Mouse (Mus musculus) heart, postnatal 0 days (tissue): Measurements from ENCODE around the gene Tmem17. TPM values are rescaled to one million over a fixed set of nuclear protein-coding genes. Genes with fewer than 3 reads are reported as not detected.

Experiments
- ATAC-seq: fragments of 200-750 bp; cut with Nextera tagmentation; 2 replicates; pipeline ENCODE4 v1.8.0; 2017; ENCODE audit warnings: low read depth, moderate number of reproducible peaks, moderate library complexity; ENCODE audit not compliant: insufficient read depth
- DNase-seq: peaks from one replicate; pipeline ENCODE4 v3.0.0-alpha.2; 2016; ENCODE audit warnings: low spot score
- H3K27ac ChIP-seq: fragments of 300-500 bp; sonication (generic); 2 replicates; pipeline ENCODE4 v1.5.1; 2014; ENCODE audit warnings: low read depth, mild to moderate bottlenecking
- H3K27me3 ChIP-seq: fragments of 300-500 bp; sonication (generic); 2 replicates; pipeline ENCODE4 v1.6.1; 2014; ENCODE audit warnings: low read length, mixed read lengths; ENCODE audit not compliant: control insufficient read depth, insufficient read depth
- H3K36me3 ChIP-seq: fragments of 300-500 bp; sonication (generic); replicated peaks from 2 replicates; pipeline ENCODE4 v1.6.1; 2014; ENCODE audit warnings: low read length, mixed read lengths; ENCODE audit not compliant: control insufficient read depth, insufficient read depth
- H3K4me1 ChIP-seq: fragments of 300-500 bp; sonication (generic); 2 replicates; pipeline ENCODE4 v1.6.1; 2014; ENCODE audit warnings: antibody characterized with exemption; ENCODE audit not compliant: control insufficient read depth, insufficient read depth
- H3K4me2 ChIP-seq: fragments of 300-500 bp; sonication (generic); 2 replicates; pipeline ENCODE4 v1.6.1; 2014; ENCODE audit warnings: low read depth, mild to moderate bottlenecking, low read length, moderate library complexity
- H3K4me3 ChIP-seq: fragments of 300-500 bp; sonication (generic); 2 replicates; pipeline ENCODE4 v1.5.1; 2014; ENCODE audit warnings: low read depth, low read length
- H3K9ac ChIP-seq: fragments of 300-500 bp; sonication (generic); replicated peaks from 2 replicates; pipeline ENCODE4 v1.6.1; 2014; ENCODE audit warnings: low read depth, low read length, mixed read lengths
- H3K9me3 ChIP-seq: fragments of 300-500 bp; sonication (generic); replicated peaks from 2 replicates; pipeline ENCODE4 v1.6.1; 2016; ENCODE audit warnings: low read length; ENCODE audit not compliant: control insufficient read depth
- CTCF ChIP-seq: IDR thresholded peaks from 2 replicates; pipeline ENCODE4 v1.5.1; 2016; ENCODE audit warnings: antibody characterized with exemption, control low read depth, low read depth
- EP300 ChIP-seq: IDR thresholded peaks from 2 replicates; pipeline ENCODE4 v1.6.1; 2016; ENCODE audit warnings: antibody characterized with exemption, low read depth
- WGBS: fragments of 180-500 bp; shearing (Covaris S2); extraction: QIAGEN DNeasy Blood & Tissue Kit; methylation state at CpG from one replicate; pipeline ENCODE4 v1.1.7; 2014; 5-methylcytosine and 5-hydroxymethylcytosine counted together
- polyA plus RNA-seq: library from polyadenylated mRNA; unstranded; fragments of >200 nt; fragmentation: Nextera tagmentation; extraction: Ambion mirVana; gene quantifications from 2 replicates; pipeline ENCODE4 v1.2.1, GENCODE M21; 2015
- total RNA-seq: library from RNA; depleted of rRNA; stranded (reverse); fragments of >200 nt; gene quantifications from 2 replicates; pipeline ENCODE4 v1.2.3, GENCODE M21; 2014; ENCODE audit warnings: low replicate concordance; rRNA removed

The Tmem17 gene
- 9.4 and 19.0 TPM in 2 replicates for total RNA-seq
- 9.4 and 10.0 TPM in 2 replicates for polyA plus RNA-seq

DNA sequence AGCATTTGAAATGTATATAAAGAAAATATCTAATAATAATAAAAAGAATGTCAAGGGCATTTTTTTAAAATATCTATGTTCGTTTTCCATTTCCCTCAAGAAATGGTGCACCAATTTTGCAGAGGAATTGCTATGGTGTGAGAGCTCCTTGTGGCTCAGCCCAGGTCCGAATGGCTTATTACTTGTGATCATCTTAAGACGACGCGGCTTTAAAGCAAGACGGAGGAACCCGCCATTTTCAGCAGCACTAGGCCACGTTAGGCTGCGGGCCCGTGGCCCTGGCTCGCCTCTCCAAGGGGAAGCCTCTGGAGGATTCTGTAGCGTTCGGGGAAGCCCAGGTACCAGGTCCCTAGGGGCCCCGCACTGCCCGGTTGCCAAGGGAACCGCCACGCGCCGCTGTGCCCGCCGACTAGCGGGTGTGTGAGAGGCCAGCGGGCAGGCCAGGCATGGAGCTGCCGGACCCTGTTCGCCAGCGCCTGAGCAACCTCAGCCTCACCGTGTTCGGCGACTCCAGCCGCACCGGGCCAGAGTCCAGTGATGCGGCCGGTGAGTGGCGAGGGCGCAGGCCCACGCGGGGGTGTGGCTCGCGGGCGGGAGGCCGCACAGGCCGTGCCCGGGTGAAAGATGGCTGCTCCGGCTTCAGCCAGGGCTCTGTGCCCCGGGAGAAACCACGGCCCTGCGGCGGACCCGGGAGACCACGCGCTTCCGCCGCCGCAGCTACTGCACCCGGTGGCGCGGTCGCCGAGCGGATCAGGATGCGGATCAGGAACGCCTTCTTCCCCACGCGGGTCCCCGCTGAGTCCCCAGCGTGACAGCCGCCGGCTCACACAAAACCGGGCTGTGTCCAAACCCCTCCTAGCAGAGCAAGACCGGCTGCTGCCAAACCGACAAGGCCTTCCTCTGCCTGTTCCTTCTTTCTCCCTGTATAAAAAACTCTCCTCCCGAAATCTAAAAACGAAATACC, at the start of gene Tmem17:
TSS of gene Tmem17 (plus strand) at position 51 of the 964 bp plus-strand sequence.
- Histone ChIP-seq H3K27me3 (no peaks in the 10 kb centered on the region), H3K9ac (peak within 1 kb of the TSS; percentile 90), H3K36me3 (no peaks in the 10 kb centered on the region), H3K4me3 (peak within 1 kb of the TSS; percentile 93), H3K27ac (peak within 1 kb of the TSS; percentile 93), H3K4me1 (no peaks in the 10 kb centered on the region), H3K9me3 (no peaks in the 10 kb centered on the region), H3K4me2 (peak within 1 kb of the TSS; percentile 93)
- peak; percentile 69 for DNase-seq
- ATAC-seq: peak; percentile 94
- TF ChIP-seq CTCF (no peak), EP300 (peak; percentile 59; the same call in 1 of the 2 replicates)
- under 1% methylated on average over 73 of the region's 73 CpGs for WGBS

DNA sequence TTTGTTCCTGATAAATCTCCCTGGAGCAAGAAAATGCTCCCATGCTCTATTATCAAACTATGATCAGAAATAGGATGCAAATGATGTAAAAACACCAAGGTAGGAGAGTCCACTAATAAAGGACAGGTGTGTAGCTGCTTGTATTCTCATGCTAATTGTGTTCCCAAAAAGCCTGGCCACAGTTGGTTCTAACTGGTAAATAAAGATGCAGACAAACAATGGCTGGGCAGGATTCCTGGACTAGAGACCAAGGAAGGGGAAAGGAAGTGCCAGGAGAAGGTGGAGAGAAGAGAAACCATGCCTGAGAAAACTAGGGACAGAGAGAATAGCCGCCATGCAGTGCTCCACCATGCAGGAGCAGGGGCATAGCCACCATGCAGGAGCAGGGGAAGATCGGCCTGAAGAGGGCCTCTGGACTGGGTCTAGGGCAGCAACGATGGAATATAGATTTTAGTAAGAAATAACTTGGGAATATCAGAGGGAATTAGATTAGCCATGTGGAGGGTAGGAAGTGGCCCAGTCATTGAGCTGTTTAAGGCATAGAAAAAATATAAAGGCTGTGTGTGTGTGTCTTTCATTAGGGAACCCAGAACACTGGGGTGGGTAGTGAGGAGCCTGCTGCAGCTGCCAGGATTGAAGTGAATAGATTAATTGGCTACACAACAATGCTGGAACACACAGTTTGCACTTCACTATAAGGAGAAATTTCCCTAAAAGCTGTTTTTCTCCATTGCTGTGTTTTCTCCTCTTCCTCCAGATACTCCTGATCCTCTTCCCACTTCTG, 31.9 kb upstream of the Tmem17 start:
- H3K4me1 ChIP-seq: no peaks in the 10 kb centered on the region
- DNase-seq: no peak
- TF ChIP-seq EP300: no peak
- TF ChIP-seq CTCF: no peak

DNA sequence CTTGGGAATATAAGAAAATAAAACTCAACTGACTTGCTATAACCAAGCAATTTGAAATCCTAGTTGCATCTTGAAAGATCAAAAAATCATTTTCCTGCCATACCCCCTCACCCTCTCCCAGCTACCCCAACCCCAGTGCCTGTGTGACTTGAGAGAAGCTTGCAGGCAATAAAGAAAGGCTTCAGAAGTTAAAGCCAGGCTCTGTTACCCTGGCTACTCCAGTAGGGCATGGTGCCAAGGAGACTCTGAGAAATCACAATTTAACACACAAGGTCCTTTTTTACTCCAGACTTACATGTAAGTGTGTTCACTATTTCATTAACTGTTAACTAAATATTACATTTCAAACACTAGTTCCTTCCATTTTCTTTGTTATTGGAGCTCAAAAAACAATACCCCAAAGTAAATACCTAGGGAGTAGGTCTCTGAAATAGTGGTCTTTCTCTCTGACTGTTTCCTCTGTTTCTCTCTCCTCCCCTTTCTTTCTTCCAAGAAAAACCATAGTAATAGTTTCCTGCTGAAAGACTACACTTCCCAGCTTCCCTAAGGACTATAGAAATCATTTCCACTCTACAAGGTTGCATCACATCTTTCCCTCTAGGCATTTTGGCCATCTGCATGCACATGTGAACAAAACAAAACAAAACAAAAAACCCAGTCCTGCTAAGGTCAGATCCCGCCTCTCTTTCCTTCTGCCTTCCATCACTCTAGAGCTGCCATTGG, 30.1 kb upstream of the Tmem17 start:
- Histone ChIP-seq H3K4me3 (no peak overlapping the region), H3K9ac (no peak overlapping the region), H3K9me3 (no peaks in the 10 kb centered on the region), H3K36me3 (no peaks in the 10 kb centered on the region), H3K27ac (no peak overlapping the region), H3K4me2 (no peak overlapping the region), H3K27me3 (no peaks in the 10 kb centered on the region), H3K4me1 (no peaks in the 10 kb centered on the region)
- ATAC-seq (no peak), DNase-seq (peak; percentile 8)
- TF ChIP-seq CTCF: no peak
- TF ChIP-seq EP300: no peak
- 67% methylated on average over 1 of the region's 1 CpGs for WGBS

More for the DNA sequence above, 31.9 kb upstream of the Tmem17 start:
- 73% methylated on average over 3 of the region's 3 CpGs for WGBS
- Histone ChIP-seq H3K36me3 (no peaks in the 10 kb centered on the region), H3K9ac (no peak overlapping the region), H3K27me3 (no peaks in the 10 kb centered on the region), H3K4me2 (no peak overlapping the region), H3K4me3 (no peak overlapping the region), H3K27ac (no peak overlapping the region), H3K9me3 (no peaks in the 10 kb centered on the region)
- no peak for ATAC-seq

DNA sequence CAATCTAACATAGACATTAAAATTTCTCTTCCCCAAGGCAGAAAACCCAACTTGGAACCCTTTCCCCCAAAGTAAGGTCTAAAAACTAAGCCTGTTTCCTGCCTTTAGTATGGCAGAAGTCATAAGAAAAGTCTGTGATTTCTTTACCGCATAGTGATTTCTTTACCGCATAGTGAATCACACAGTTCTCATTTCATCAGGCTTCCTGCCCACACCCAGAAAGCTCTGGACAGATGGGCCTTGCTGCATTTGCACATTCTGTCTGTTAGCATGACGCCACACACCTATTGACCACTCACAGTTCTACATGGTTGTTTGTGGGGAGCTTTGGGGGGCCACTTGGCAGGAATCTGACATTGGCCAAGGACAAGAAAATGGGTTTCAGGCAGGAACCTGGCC, 29.5 kb upstream of the Tmem17 start:
- no peak for ATAC-seq
- no peak for DNase-seq
- H3K36me3 ChIP-seq: no peaks in the 10 kb centered on the region
- no peaks in the 10 kb centered on the region for H3K9me3 ChIP-seq
- no peak overlapping the region for H3K9ac ChIP-seq
- TF ChIP-seq EP300 (no peak), CTCF (no peak)
- H3K4me1 ChIP-seq: no peaks in the 10 kb centered on the region
- H3K27ac ChIP-seq: no peak overlapping the region
- H3K4me2 ChIP-seq: no peak overlapping the region
- no peak overlapping the region for H3K4me3 ChIP-seq
- no peaks in the 10 kb centered on the region for H3K27me3 ChIP-seq
- WGBS: 95% methylated on average over 3 of the region's 3 CpGs
